Mouse (Mus musculus) kidney, postnatal 36 days (tissue): ENCODE data around the gene Nupl1.

ENCODE experiments used
- DNase-seq, 2 experiments: peaks; one replicate each; pipeline ENCODE4 v3.0.0; 2021 to 2022; ENCODE audit warnings: mixed read lengths in 2 of 2

Nupl1 gene

DNA sequence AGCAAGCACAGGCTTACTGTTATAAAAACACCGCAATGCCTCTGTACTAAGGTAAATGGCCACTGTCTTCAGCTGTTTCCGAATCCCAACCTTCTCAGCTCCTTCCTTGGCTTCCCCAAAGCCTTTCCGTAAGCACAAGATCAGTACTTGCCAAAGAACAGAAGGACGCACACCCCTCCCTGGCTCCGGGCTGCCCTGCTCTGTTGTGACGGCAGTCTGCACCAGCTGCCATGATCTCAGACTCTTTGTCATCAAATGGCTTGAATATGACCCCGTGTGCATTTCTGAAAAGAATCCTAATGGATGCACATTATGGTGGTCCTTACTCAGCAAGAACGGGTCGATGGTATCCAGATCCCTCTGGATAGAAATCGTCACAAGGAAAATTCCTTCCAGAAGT lies 108.0 kb downstream of the Nupl1 start:
- no peak for DNase-seq

GRCm38 (mm10) chr14:60138339-60138738 lies 112.9 kb downstream of the Nupl1 start:
- DNase-seq = no peak

DNA sequence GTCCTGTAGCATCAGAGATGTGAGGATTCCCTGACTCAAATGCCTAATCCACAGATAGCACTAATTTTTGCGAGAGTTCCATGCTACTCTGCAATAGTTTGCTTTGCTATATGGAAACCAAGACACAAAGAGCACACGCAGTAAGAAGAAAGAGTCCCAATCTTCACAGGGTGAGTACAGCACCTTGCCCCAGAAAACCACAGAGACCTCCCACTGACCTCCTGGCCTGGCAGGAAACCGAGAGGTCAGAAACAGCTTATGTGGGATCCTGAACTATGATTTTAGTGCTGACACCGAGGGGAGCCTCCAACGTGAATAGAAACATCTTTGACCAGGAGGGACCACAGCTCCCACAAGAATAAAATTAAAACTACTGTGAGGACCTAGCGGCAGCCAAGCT lies 113.4 kb downstream of the Nupl1 start:
- no peak for DNase-seq

- no peak for DNase-seq
Measured at GRCm38 (mm10) chr14:60135801-60136200, 115.4 kb downstream of the Nupl1 start.

GRCm38 (mm10) chr14:60134720-60135119 lies 116.5 kb downstream of the Nupl1 start:
- peak; percentile 3 for DNase-seq
